Mouse (Mus musculus): ENCODE measurements around the gene Fam222b. TPM values are rescaled to one million over a fixed set of nuclear protein-coding genes. Genes with fewer than 3 reads are reported as not detected.
"Not testable (repeated sequence)": the region's sequence is repeated elsewhere in the genome, so short reads cannot be mapped to it uniquely, and the experiment has no call there.

Gene Fam222b
- polyA plus RNA-seq, 1 experiment from 2014 or later: 26.6 TPM

DNA sequence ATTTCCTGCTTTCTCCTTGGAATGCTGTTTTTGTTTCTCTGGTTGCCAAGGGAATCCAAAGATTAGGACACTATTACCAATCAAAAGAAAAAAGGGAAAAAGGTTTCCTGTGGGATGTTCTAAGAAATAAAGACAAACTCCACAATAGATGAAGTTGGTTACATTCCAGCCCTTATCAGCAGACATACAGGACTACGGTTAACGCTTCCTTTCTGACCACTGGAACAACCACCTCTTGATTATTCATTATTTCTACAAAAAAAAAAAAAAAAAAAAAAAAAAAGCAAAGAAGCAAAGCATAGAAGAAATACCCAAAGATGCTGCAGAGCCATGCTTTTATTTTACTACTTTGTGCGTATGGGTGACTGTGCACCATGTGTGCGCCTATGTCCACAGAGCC, 28.4 kb downstream of the Fam222b start:
- H3K9me3 ChIP-seq (ENCODE audit: control insufficient read depth, low read length): no peaks in the 10 kb centered on the region
- no peaks in the 10 kb centered on the region for H3K36me3 ChIP-seq (ENCODE audit: control insufficient read depth, insufficient read depth, low read length)
- ATAC-seq (ENCODE audit: low FRiP score) (no peak), DNase-seq (ENCODE audit: low spot score, missing footprints) (no peak)
- H3K4me1 ChIP-seq (ENCODE audit: control insufficient read depth, insufficient read depth, low read length): no peaks in the 10 kb centered on the region
- no peak overlapping the region for H3K9ac ChIP-seq (ENCODE audit: low read length)
- H3K4me2 ChIP-seq: no peak overlapping the region
- WGBS: 95% methylated on average over 4 of the region's 4 CpGs
- H3K27ac ChIP-seq (ENCODE audit: low read depth, low read length): no peak overlapping the region
- no peak overlapping the region for H3K4me3 ChIP-seq (ENCODE audit: low read depth, low read length)
- no peaks in the 10 kb centered on the region for H3K27me3 ChIP-seq (ENCODE audit: control insufficient read depth, insufficient read depth, low read length)

DNA sequence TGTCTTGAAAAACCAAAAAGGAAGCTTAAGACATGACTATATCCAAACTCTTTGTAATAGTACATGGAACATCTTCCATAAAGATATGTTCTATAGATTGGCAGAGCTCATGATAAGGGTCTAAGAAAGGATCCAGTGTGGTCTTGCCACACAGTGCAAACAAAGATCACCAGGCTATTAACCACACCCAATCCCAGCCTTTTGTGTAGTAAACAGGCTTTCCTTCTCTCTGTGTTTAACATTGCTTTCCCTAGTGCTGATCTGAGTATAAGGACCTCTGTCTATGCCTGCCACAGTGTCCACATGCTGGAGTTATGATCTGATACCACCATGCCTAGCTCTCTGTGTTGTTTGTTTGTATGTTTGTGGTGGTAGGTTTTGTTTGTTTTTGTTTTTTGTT, 29.3 kb downstream of the Fam222b start:
- Histone ChIP-seq H3K4me1 (ENCODE audit: control insufficient read depth, insufficient read depth, low read length) (no peaks in the 10 kb centered on the region), H3K36me3 (ENCODE audit: control insufficient read depth, insufficient read depth, low read length) (no peaks in the 10 kb centered on the region), H3K27ac (ENCODE audit: low read depth, low read length) (no peak overlapping the region), H3K9ac (ENCODE audit: low read length) (no peak overlapping the region), H3K9me3 (ENCODE audit: control insufficient read depth, low read length) (no peaks in the 10 kb centered on the region), H3K4me2 (no peak overlapping the region), H3K4me3 (ENCODE audit: low read depth, low read length) (no peak overlapping the region), H3K27me3 (ENCODE audit: control insufficient read depth, insufficient read depth, low read length) (no peaks in the 10 kb centered on the region)
- no peak for ATAC-seq (ENCODE audit: low FRiP score)
- no peak for DNase-seq (ENCODE audit: low spot score, missing footprints)

DNA sequence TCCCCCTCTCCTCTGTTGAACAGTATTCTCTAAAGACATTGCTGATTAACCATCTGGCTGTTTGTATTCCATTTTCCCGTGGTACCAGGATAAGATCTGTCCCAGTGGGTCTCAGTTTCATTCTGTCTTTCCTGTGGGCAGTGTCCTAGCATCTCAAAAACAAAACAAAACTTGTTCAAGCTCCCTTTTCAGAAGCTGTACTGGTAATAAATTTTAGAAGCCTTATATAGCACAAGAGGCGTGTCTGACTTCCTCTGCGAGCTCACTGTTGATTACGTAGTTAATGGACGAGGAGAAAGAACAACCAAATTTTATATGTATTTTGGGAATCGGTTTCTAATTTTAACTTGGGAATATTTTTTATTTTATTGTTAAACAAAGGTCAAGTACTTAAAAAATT, 31.2 kb downstream of the Fam222b start:
- Histone ChIP-seq H3K4me2 (no peak overlapping the region), H3K9ac (ENCODE audit: low read length) (no peak overlapping the region), H3K27ac (ENCODE audit: low read depth, low read length) (no peak overlapping the region), H3K4me3 (ENCODE audit: low read depth, low read length) (no peak overlapping the region), H3K36me3 (ENCODE audit: control insufficient read depth, insufficient read depth, low read length) (no peaks in the 10 kb centered on the region), H3K27me3 (ENCODE audit: control insufficient read depth, insufficient read depth, low read length) (no peaks in the 10 kb centered on the region), H3K9me3 (ENCODE audit: control insufficient read depth, low read length) (no peaks in the 10 kb centered on the region), H3K4me1 (ENCODE audit: control insufficient read depth, insufficient read depth, low read length) (no peaks in the 10 kb centered on the region)
- no peak for DNase-seq (ENCODE audit: low spot score, missing footprints)
- WGBS: 86% methylated on average over 6 of the region's 6 CpGs
- ATAC-seq (ENCODE audit: low FRiP score): no peak

DNA sequence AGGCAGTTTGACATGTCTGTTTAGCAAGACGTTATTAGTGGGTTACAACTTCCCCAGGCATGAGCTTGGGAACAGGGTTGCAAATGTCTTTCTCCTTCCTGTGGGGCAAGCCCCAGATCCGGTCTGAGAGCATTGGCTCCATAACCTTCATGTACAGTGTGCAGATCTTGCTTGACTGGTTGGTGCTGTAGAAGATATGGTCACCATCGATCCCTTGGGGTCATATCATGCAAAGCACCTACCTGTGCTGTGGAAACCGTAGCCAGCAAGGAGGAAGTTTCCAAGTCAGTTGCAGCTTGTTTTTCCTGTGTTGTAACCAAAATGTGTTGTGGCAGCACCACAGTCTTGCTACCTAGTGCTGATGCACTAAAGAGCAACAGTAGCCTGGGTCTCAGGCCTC, 32.3 kb downstream of the Fam222b start:
- Histone ChIP-seq H3K27ac (ENCODE audit: low read depth, low read length) (no peak overlapping the region), H3K27me3 (ENCODE audit: control insufficient read depth, insufficient read depth, low read length) (no peaks in the 10 kb centered on the region), H3K4me3 (ENCODE audit: low read depth, low read length) (no peak overlapping the region), H3K9ac (ENCODE audit: low read length) (no peak overlapping the region), H3K4me2 (no peak overlapping the region), H3K4me1 (ENCODE audit: control insufficient read depth, insufficient read depth, low read length) (no peaks in the 10 kb centered on the region), H3K9me3 (ENCODE audit: control insufficient read depth, low read length) (no peaks in the 10 kb centered on the region), H3K36me3 (ENCODE audit: control insufficient read depth, insufficient read depth, low read length) (no peaks in the 10 kb centered on the region)
- 82% methylated on average over 4 of the region's 4 CpGs for WGBS
- DNase-seq (ENCODE audit: low spot score, missing footprints) (no peak), ATAC-seq (ENCODE audit: low FRiP score) (no peak)

DNA sequence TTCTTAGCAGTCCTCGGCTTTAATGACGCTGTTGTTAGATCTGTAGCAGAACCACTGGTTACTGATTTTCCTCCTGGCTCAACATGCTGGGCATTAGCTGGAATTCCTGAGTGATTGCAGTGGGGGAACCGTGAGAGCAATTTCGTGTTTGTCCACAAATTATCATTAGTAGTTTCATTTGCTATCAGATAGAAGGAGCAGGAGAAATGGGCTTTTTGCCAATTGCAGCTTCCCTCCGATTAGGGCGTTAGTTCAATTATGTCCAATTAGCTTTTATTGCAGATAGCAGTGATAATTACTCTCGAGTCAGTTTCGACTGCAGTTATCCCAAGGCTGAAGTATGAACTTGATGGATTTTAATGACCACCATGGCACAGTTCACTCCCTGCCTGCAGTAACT, 35.0 kb downstream of the Fam222b start:
- no peak for DNase-seq (ENCODE audit: low spot score, missing footprints)
- Histone ChIP-seq H3K4me2 (no peak overlapping the region), H3K4me3 (ENCODE audit: low read depth, low read length) (no peak overlapping the region), H3K9ac (ENCODE audit: low read length) (no peak overlapping the region), H3K9me3 (ENCODE audit: control insufficient read depth, low read length) (no peaks in the 10 kb centered on the region), H3K27me3 (ENCODE audit: control insufficient read depth, insufficient read depth, low read length) (no peaks in the 10 kb centered on the region), H3K27ac (ENCODE audit: low read depth, low read length) (no peak overlapping the region), H3K36me3 (ENCODE audit: control insufficient read depth, insufficient read depth, low read length) (no peaks in the 10 kb centered on the region), H3K4me1 (ENCODE audit: control insufficient read depth, insufficient read depth, low read length) (no peaks in the 10 kb centered on the region)
- ATAC-seq (ENCODE audit: low FRiP score): no peak
- 93% methylated on average over 8 of the region's 8 CpGs for WGBS

DNA sequence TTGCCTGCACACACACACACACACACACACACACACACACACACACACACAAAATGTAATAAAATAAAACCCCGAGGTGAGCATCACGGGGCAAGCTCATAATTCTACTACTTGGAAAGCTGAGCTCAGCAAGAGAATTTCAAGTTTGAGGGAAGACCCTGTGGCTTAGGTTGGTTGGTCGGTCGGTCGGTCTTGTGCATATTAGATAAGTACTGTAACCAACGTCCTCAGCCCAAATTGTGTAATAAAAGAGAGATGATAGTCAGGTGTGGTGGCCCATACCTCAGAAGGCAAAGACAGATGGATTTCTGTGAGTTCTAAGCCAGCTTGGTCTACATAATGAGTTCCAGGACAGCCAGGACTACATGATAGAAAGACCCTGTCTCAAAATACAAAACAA, 39.5 kb downstream of the Fam222b start:
- H3K9me3 ChIP-seq (ENCODE audit: control insufficient read depth, low read length): no peaks in the 10 kb centered on the region
- H3K27ac ChIP-seq (ENCODE audit: low read depth, low read length): no peak overlapping the region
- H3K9ac ChIP-seq (ENCODE audit: low read length): no peak overlapping the region
- no peaks in the 10 kb centered on the region for H3K4me1 ChIP-seq (ENCODE audit: control insufficient read depth, insufficient read depth, low read length)
- whole genome bisulfite sequencing: 90% methylated on average over 6 of the region's 6 CpGs
- ATAC-seq (ENCODE audit: low FRiP score) (no peak), DNase-seq (ENCODE audit: low spot score, missing footprints) (no peak)
- no peaks in the 10 kb centered on the region for H3K36me3 ChIP-seq (ENCODE audit: control insufficient read depth, insufficient read depth, low read length)
- H3K27me3 ChIP-seq (ENCODE audit: control insufficient read depth, insufficient read depth, low read length): no peaks in the 10 kb centered on the region
- no peak overlapping the region for H3K4me3 ChIP-seq (ENCODE audit: low read depth, low read length)
- no peak overlapping the region for H3K4me2 ChIP-seq

DNA sequence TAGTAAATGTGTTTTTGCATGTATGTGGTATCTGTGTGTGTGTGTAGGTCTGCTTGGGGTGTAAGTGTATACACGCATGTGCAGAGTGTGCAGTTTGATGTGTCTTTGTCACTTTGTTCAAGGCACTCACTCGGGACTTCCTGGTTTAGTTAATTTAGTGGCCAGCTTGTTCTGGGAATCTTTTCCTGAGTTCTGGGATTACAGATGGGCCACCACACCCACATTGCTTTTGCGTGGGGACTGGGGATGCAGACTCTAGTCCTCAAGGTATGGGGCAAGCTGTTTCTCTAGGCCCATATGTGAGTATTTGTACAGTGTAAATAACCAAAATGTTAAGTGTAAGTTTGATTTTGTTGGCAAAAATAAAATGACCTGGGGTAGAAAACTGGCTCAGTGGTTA, 39.9 kb downstream of the Fam222b start:
- Histone ChIP-seq H3K36me3 (ENCODE audit: control insufficient read depth, insufficient read depth, low read length) (no peaks in the 10 kb centered on the region), H3K4me3 (ENCODE audit: low read depth, low read length) (no peak overlapping the region), H3K4me2 (no peak overlapping the region), H3K4me1 (ENCODE audit: control insufficient read depth, insufficient read depth, low read length) (no peaks in the 10 kb centered on the region), H3K27me3 (ENCODE audit: control insufficient read depth, insufficient read depth, low read length) (no peaks in the 10 kb centered on the region), H3K9me3 (ENCODE audit: control insufficient read depth, low read length) (no peaks in the 10 kb centered on the region), H3K27ac (ENCODE audit: low read depth, low read length) (no peak overlapping the region), H3K9ac (ENCODE audit: low read length) (no peak overlapping the region)
- DNase-seq (ENCODE audit: low spot score, missing footprints): no peak
- WGBS: 95% methylated on average over 3 of the region's 3 CpGs
- ATAC-seq (ENCODE audit: low FRiP score): no peak

DNA sequence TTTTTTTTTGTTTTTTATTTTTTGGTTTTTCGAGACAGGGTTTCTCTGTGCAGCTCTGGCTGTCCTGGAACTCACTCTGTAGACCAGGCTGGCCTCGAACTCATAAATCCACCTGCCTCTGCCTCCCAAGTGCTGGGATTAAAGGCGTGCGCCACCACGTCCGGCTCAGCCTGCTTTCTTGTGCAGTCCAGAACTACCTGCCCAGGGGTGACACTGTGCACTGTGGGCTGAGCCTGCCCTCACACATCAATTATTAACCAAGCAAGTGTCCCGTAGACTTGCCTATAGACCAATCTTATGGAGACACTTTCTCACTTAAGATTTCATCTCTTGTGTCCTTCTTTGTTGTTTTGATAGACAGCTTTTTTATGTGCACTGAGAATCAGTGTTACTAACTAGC, 40.9 kb downstream of the Fam222b start:
- H3K27ac ChIP-seq (ENCODE audit: low read depth, low read length); H3K9me3 ChIP-seq (ENCODE audit: control insufficient read depth, low read length); H3K4me2 ChIP-seq; H3K4me3 ChIP-seq (ENCODE audit: low read depth, low read length); H3K9ac ChIP-seq (ENCODE audit: low read length); ATAC-seq (ENCODE audit: low FRiP score); H3K27me3 ChIP-seq (ENCODE audit: control insufficient read depth, insufficient read depth, low read length); H3K4me1 ChIP-seq (ENCODE audit: control insufficient read depth, insufficient read depth, low read length); H3K36me3 ChIP-seq (ENCODE audit: control insufficient read depth, insufficient read depth, low read length); DNase-seq (ENCODE audit: low spot score, missing footprints): not testable (repeated sequence)
- 92% methylated on average over 7 of the region's 7 CpGs for WGBS

DNA sequence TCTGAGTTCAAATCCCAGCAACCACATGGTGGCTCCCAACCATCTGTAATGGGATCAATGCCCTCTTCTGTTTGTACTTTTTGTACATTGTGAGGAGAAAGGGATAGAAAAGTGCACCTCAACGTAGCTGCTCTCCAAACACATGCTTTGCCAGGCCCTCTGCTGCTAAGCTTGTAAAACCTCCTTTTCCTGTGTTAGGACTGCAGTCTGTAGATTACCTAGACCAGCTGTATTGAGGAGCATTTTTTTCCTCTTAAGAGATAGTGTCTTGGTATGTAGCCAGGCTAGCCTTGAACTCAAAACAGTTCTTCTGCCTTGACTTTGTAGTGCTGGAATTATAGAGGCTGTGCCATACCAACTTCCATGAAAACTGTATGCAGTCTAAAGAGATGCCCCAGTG, 41.7 kb downstream of the Fam222b start:
- Histone ChIP-seq H3K9me3 (ENCODE audit: control insufficient read depth, low read length) (no peaks in the 10 kb centered on the region), H3K4me2 (no peak overlapping the region), H3K4me1 (ENCODE audit: control insufficient read depth, insufficient read depth, low read length) (no peaks in the 10 kb centered on the region), H3K4me3 (ENCODE audit: low read depth, low read length) (no peak overlapping the region), H3K27ac (ENCODE audit: low read depth, low read length) (no peak overlapping the region), H3K9ac (ENCODE audit: low read length) (no peak overlapping the region), H3K36me3 (ENCODE audit: control insufficient read depth, insufficient read depth, low read length) (no peaks in the 10 kb centered on the region), H3K27me3 (ENCODE audit: control insufficient read depth, insufficient read depth, low read length) (no peaks in the 10 kb centered on the region)
- 68% methylated on average over 1 of the region's 1 CpGs for WGBS
- ATAC-seq (ENCODE audit: low FRiP score) (no peak), DNase-seq (ENCODE audit: low spot score, missing footprints) (no peak)

DNA sequence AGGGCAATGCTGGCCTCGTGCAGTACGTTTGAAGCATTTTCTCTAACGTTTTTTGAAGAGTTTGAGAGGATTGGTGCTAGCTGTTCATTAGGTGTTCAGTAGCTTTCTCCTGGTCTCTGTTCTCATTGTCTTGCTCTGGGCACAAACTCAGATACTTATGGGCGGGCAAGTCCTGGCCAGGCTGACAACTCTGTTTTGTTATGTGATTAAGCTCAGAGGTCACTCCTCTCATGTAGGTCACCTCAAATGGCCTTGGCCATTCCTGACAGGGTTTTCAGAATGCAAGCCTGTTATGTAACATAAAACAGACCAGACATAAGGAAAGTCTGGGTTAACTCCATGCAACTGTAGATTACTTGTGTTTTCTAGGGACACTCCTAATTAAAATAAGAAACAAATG, 43.1 kb downstream of the Fam222b start:
- no peak overlapping the region for H3K27ac ChIP-seq (ENCODE audit: low read depth, low read length)
- no peak overlapping the region for H3K4me2 ChIP-seq
- H3K4me3 ChIP-seq (ENCODE audit: low read depth, low read length): no peak overlapping the region
- ATAC-seq (ENCODE audit: low FRiP score) (no peak), DNase-seq (ENCODE audit: low spot score, missing footprints) (no peak)
- no peaks in the 10 kb centered on the region for H3K36me3 ChIP-seq (ENCODE audit: control insufficient read depth, insufficient read depth, low read length)
- H3K9me3 ChIP-seq (ENCODE audit: control insufficient read depth, low read length): no peaks in the 10 kb centered on the region
- H3K27me3 ChIP-seq (ENCODE audit: control insufficient read depth, insufficient read depth, low read length): no peaks in the 10 kb centered on the region
- no peaks in the 10 kb centered on the region for H3K4me1 ChIP-seq (ENCODE audit: control insufficient read depth, insufficient read depth, low read length)
- WGBS: 75% methylated on average over 4 of the region's 4 CpGs
- no peak overlapping the region for H3K9ac ChIP-seq (ENCODE audit: low read length)
